Comparison of ENCODE assay signal across 12 mouse cellular contexts in genomic region chr1:80224839-80225412, GRCm38 (mm10). TPM values are rescaled to one million over a fixed set of nuclear protein-coding genes. Genes with fewer than 3 reads are reported as not detected.
A peak's percentile ranks its signal among the peaks of the same experiment; 100 is the strongest.
DNase-seq lines count a peak whose midpoint lies in the region; ATAC-seq lines count a peak whose summit lies in the region.
"Had no signal": no experiment of that assay in that cellular context is flagged by ENCODE, and none has a peak within 500 bp of the region (broad histone marks: within the 10 kb centered on the region; RNA-seq: fewer than 3 reads in every experiment).

No protein-coding gene starts in this region.

- H3K4me3 ChIP-seq in hindbrain, embryonic 16.5 days (ENCODE audit: low read length) = no peak overlapping the region
- no peak overlapping the region for H3K4me3 ChIP-seq in hindbrain, embryonic 13.5 days
- no peak overlapping the region for H3K4me3 ChIP-seq in midbrain, embryonic 13.5 days (replicated peaks)
- no peak overlapping the region for H3K4me3 ChIP-seq in midbrain, embryonic 10.5 days
- H3K4me3 ChIP-seq in neural tube, embryonic 15.5 days (replicated peaks) = no peak overlapping the region
- H3K4me3 ChIP-seq: forebrain, embryonic 15.5 days had no signal

- no peak overlapping the region for H3K9ac ChIP-seq in hindbrain, embryonic 16.5 days (ENCODE audit: low read depth, low read length)
- no peak overlapping the region for H3K9ac ChIP-seq in hindbrain, embryonic 13.5 days
- H3K9ac ChIP-seq in midbrain, embryonic 13.5 days (replicated peaks) = no peak overlapping the region
- no peak overlapping the region for H3K9ac ChIP-seq in neural tube, embryonic 15.5 days (replicated peaks)
- H3K9ac ChIP-seq: forebrain, embryonic 15.5 days had no signal

- H3K4me1 ChIP-seq in hindbrain, embryonic 16.5 days (ENCODE audit: control insufficient read depth, insufficient read depth, low read depth, low read length) = peaks cover 6% of the 10 kb centered on the region
- H3K4me1 ChIP-seq in hindbrain, embryonic 13.5 days (replicated peaks) = peaks cover 10% of the 10 kb centered on the region
- H3K4me1 ChIP-seq in midbrain, embryonic 13.5 days (replicated peaks) = peaks cover 9% of the 10 kb centered on the region
- H3K4me1 ChIP-seq in midbrain, embryonic 10.5 days = peaks cover 6% of the 10 kb centered on the region
- H3K4me1 ChIP-seq in neural tube, embryonic 15.5 days = peaks cover 6% of the 10 kb centered on the region; the same call in 1 of the 2 replicates

- H3K36me3 ChIP-seq in hindbrain, embryonic 16.5 days (ENCODE audit: control insufficient read depth, insufficient read depth, low read length) = no peaks in the 10 kb centered on the region
- no peaks in the 10 kb centered on the region for H3K36me3 ChIP-seq in hindbrain, embryonic 13.5 days
- no peaks in the 10 kb centered on the region for H3K36me3 ChIP-seq in midbrain, embryonic 13.5 days
- H3K36me3 ChIP-seq in midbrain, embryonic 10.5 days = no peaks in the 10 kb centered on the region
- H3K36me3 ChIP-seq in neural tube, embryonic 15.5 days = no peaks in the 10 kb centered on the region
- H3K36me3 ChIP-seq: forebrain, embryonic 15.5 days had no signal

- no peaks in the 10 kb centered on the region for H3K27me3 ChIP-seq in hindbrain, embryonic 16.5 days (replicated peaks; ENCODE audit: control insufficient read depth, insufficient read depth, low read length)
- H3K27me3 ChIP-seq in hindbrain, embryonic 13.5 days = no peaks in the 10 kb centered on the region
- H3K27me3 ChIP-seq in midbrain, embryonic 13.5 days = no peaks in the 10 kb centered on the region
- no peaks in the 10 kb centered on the region for H3K27me3 ChIP-seq in midbrain, embryonic 10.5 days (ENCODE audit: low read depth, poor library complexity, severe bottlenecking)
- no peaks in the 10 kb centered on the region for H3K27me3 ChIP-seq in neural tube, embryonic 15.5 days (replicated peaks)
- H3K27me3 ChIP-seq: forebrain, embryonic 15.5 days had no signal

- no peak for DNase-seq in midbrain, embryonic 10.5 days (ENCODE audit: low spot score)
- DNase-seq in gastrocnemius, postnatal 36 days = peak; percentile 29 to 32
- peak; percentile 30 for DNase-seq in thymus, postnatal 25 days
- DNase-seq in cerebellum, adult 11 months = no peak
- DNase-seq: adrenal gland, postnatal 36 days; cerebellum, adult 9-11 months had no signal

- whole genome bisulfite sequencing in hindbrain, embryonic 16.5 days = 18% methylated on average over 3 of the region's 3 CpGs
- WGBS in hindbrain, embryonic 13.5 days = 32% methylated on average over 3 of the region's 3 CpGs
- 38% methylated on average over 3 of the region's 3 CpGs for WGBS in midbrain, embryonic 13.5 days
- WGBS in midbrain, embryonic 10.5 days = 47% methylated on average over 3 of the region's 3 CpGs
- 39% methylated on average over 3 of the region's 3 CpGs for WGBS in neural tube, embryonic 15.5 days

- no peak overlapping the region for H3K4me2 ChIP-seq in hindbrain, embryonic 16.5 days (ENCODE audit: low read length)
- H3K4me2 ChIP-seq in hindbrain, embryonic 13.5 days = no peak overlapping the region
- H3K4me2 ChIP-seq in midbrain, embryonic 13.5 days (replicated peaks) = no peak overlapping the region
- no peak overlapping the region for H3K4me2 ChIP-seq in neural tube, embryonic 15.5 days
- H3K4me2 ChIP-seq: forebrain, embryonic 15.5 days had no signal

- peak; percentile 59; the same call in 1 of the 2 replicates for ATAC-seq in hindbrain, embryonic 16.5 days
- no peak for ATAC-seq in hindbrain, embryonic 13.5 days (ENCODE audit: low FRiP score)
- ATAC-seq in midbrain, embryonic 13.5 days = peak; percentile 43; the same call in 1 of the 2 replicates
- no peak for ATAC-seq in neural tube, embryonic 15.5 days (ENCODE audit: low FRiP score)
- ATAC-seq: forebrain, embryonic 15.5 days had no signal

- no peaks in the 10 kb centered on the region for H3K9me3 ChIP-seq in hindbrain, embryonic 16.5 days (ENCODE audit: control insufficient read depth, low read length)
- H3K9me3 ChIP-seq in hindbrain, embryonic 13.5 days = no peaks in the 10 kb centered on the region
- no peaks in the 10 kb centered on the region for H3K9me3 ChIP-seq in midbrain, embryonic 13.5 days
- no peaks in the 10 kb centered on the region for H3K9me3 ChIP-seq in midbrain, embryonic 10.5 days (replicated peaks)
- no peaks in the 10 kb centered on the region for H3K9me3 ChIP-seq in neural tube, embryonic 15.5 days (replicated peaks)
- H3K9me3 ChIP-seq: forebrain, embryonic 15.5 days had no signal

- H3K27ac ChIP-seq in hindbrain, embryonic 16.5 days (ENCODE audit: low read depth, low read length) = 0 out of 2 replicates have a peak overlapping the region, but pooled peaks have one; percentile 34
- no peak overlapping the region for H3K27ac ChIP-seq in hindbrain, embryonic 13.5 days
- no peak overlapping the region for H3K27ac ChIP-seq in midbrain, embryonic 13.5 days
- no peak overlapping the region for H3K27ac ChIP-seq in midbrain, embryonic 10.5 days (replicated peaks)
- H3K27ac ChIP-seq in neural tube, embryonic 15.5 days (replicated peaks) = no peak overlapping the region
- H3K27ac ChIP-seq: forebrain, embryonic 15.5 days had no signal

- intact Hi-C loops in gastrocnemius, postnatal 36 days (cut with DNase I) = no loop called here

RNA-seq across cellular contexts. Expression of gene Fam124b, which starts 6.7 kb away (rescaled TPM):
- polyA plus RNA-seq in hindbrain, embryonic 16.5 days (2015; fragmentation: Nextera tagmentation; extraction: Ambion mirVana) = 0.50 and 0.80 TPM in 2 replicates
- 0.54 and 0.64 TPM in 2 replicates for polyA plus RNA-seq in hindbrain, embryonic 13.5 days (2015; fragmentation: Nextera tagmentation; extraction: Ambion mirVana)
- 0.35 and 0.65 TPM in 2 replicates for polyA plus RNA-seq in midbrain, embryonic 13.5 days (2015; fragmentation: Nextera tagmentation; extraction: Ambion mirVana)
- polyA plus RNA-seq in midbrain, embryonic 10.5 days (2016; fragmentation: Nextera tagmentation; extraction: Ambion mirVana) = 0.36 and 0.47 TPM in 2 replicates
- 1 to 10 TPM in 1 of 2 experiments, under 1 TPM in 1; 0.23 to 1.2 TPM for total RNA-seq in gastrocnemius, postnatal 36 days (2021)
- polyA plus RNA-seq in neural tube, embryonic 15.5 days (2015; fragmentation: Nextera tagmentation; extraction: Ambion mirVana) = 0.69 and 1.0 TPM in 2 replicates
- total RNA-seq: MEL had no signal

Comparison
In these comparisons a context has a peak if more than half of its experiments do, and no peak if none do; other contexts are left out.
1. ATAC-seq: peak in hindbrain, embryonic 16.5 days (single experiment) and midbrain, embryonic 13.5 days (single experiment); none in hindbrain, embryonic 13.5 days (single experiment) and neural tube, embryonic 15.5 days (single experiment).
2. DNase-seq: peak in gastrocnemius, postnatal 36 days (2 of 2) and thymus, postnatal 25 days (single experiment); none in midbrain, embryonic 10.5 days (single experiment) and cerebellum, adult 11 months (single experiment).